In genomic region chr10:61378050-61378449, GRCm38 (mm10) we compare ENCODE assay signal across 19 mouse cellular contexts. TPM values are rescaled to one million over a fixed set of nuclear protein-coding genes. Genes with fewer than 3 reads are reported as not detected.
"Had no signal": no experiment of that assay in that cellular context is flagged by ENCODE, and none has a peak within 500 bp of the region (broad histone marks: within the 10 kb centered on the region; RNA-seq: fewer than 3 reads in every experiment).

No protein-coding gene starts in this region.

- H3K27ac ChIP-seq: layer of hippocampus, adult 2 months; limb, embryonic 12.5 days; liver, embryonic 13.5 days; lung, embryonic 15.5 days; macrophage; midbrain, embryonic 15.5 days; neural tube, embryonic 12.5 days; stomach, embryonic 15.5 days had no signal

- H3K27me3 ChIP-seq: lung, embryonic 15.5 days; midbrain, embryonic 15.5 days; stomach, embryonic 15.5 days had no signal

- H3K4me3 ChIP-seq: layer of hippocampus, adult 2 months; limb, embryonic 12.5 days; liver, embryonic 13.5 days; lung, embryonic 15.5 days; megakaryocyte, embryonic 14.5 days; midbrain, embryonic 15.5 days; neural tube, embryonic 12.5 days; stomach, embryonic 15.5 days had no signal

- DNase-seq: kidney, postnatal 4 days; liver; liver, embryonic 13.5 days; liver, postnatal 0 days; lung, postnatal 14 days; right cerebral cortex, postnatal 14 days; thymus, postnatal 4 days had no signal

- H3K36me3 ChIP-seq: limb, embryonic 12.5 days; liver, embryonic 13.5 days; lung, embryonic 15.5 days; midbrain, embryonic 15.5 days; neural tube, embryonic 12.5 days; stomach, embryonic 15.5 days had no signal

- H3K9ac ChIP-seq: limb, embryonic 12.5 days; liver, embryonic 13.5 days; liver, postnatal 0 days; lung, embryonic 15.5 days; midbrain, embryonic 15.5 days; neural tube, embryonic 12.5 days; stomach, embryonic 15.5 days had no signal

RNA-seq across cellular contexts. Expression of gene Pald1, which starts 5.3 kb away (rescaled TPM):
- total RNA-seq: neutrophil, adult 5-6 weeks had no signal

RNA-seq across cellular contexts. Expression of gene Nodal, which starts 39.7 kb away (rescaled TPM):
- total RNA-seq: layer of hippocampus, postnatal 10 days; monocyte, adult 5-6 weeks; neutrophil, adult 5-6 weeks had no signal
- polyA plus RNA-seq: limb, embryonic 12.5 days; macrophage; midbrain, embryonic 11.5 days; neural tube, embryonic 12.5 days had no signal
